Mouse (Mus musculus) embryonic facial prominence, embryonic 10.5 days (tissue): ENCODE measurements around the gene Usp37. TPM values are rescaled to one million over a fixed set of nuclear protein-coding genes. Genes with fewer than 3 reads are reported as not detected.
"Not testable (repeated sequence)": the region's sequence is repeated elsewhere in the genome, so short reads cannot be mapped to it uniquely, and the experiment has no call there.

ENCODE experiments used
- DNase-seq: peaks from one replicate; pipeline ENCODE4 v3.0.0-alpha.2; 2017; ENCODE audit warnings: low spot score
- H3K27ac ChIP-seq: fragments of 300-500 bp; sonication (generic); replicated peaks from 2 replicates; pipeline ENCODE4 v1.5.1; 2016; ENCODE audit warnings: mild to moderate bottlenecking
- H3K27me3 ChIP-seq: fragments of 300-500 bp; sonication (generic); replicated peaks from 2 replicates; pipeline ENCODE4 v1.6.1; 2016; ENCODE audit warnings: low read depth, mild to moderate bottlenecking; ENCODE audit not compliant: poor library complexity, severe bottlenecking
- H3K36me3 ChIP-seq: fragments of 300-500 bp; sonication (generic); replicated peaks from 2 replicates; pipeline ENCODE4 v1.6.1; 2016; ENCODE audit warnings: mild to moderate bottlenecking, moderate library complexity
- H3K4me1 ChIP-seq: fragments of 300-500 bp; sonication (generic); 2 replicates; pipeline ENCODE4 v1.6.1; 2016
- H3K4me3 ChIP-seq: fragments of 300-500 bp; sonication (generic); 2 replicates; pipeline ENCODE4 v1.5.1; 2016; ENCODE audit warnings: mild to moderate bottlenecking, moderate library complexity
- H3K9me3 ChIP-seq: fragments of 300-500 bp; sonication (generic); 2 replicates; pipeline ENCODE4 v1.6.1; 2016; ENCODE audit warnings: mild to moderate bottlenecking
- WGBS: fragments of 180-500 bp; shearing (Covaris S2); methylation state at CpG from one replicate; pipeline ENCODE4 v1.1.7; 2016; 5-methylcytosine and 5-hydroxymethylcytosine counted together
- polyA plus RNA-seq: library from polyadenylated mRNA; unstranded; fragments of >200 nt; fragmentation: Nextera tagmentation; extraction: Ambion mirVana; gene quantifications from 2 replicates; pipeline ENCODE4 v1.2.1, GENCODE M21; 2016

Gene Usp37
- polyA plus RNA-seq, 1 experiment from 2014 or later = 47.0 TPM

GRCm38 (mm10) chr1:74524746-74525145 is 19.3 kb downstream of the Usp37 start:
- DNase-seq = no peak
- no peaks in the 10 kb centered on the region for H3K4me1 ChIP-seq
- H3K36me3 ChIP-seq = peaks cover 99% of the 10 kb centered on the region
- H3K9me3 ChIP-seq = no peaks in the 10 kb centered on the region
- no peak overlapping the region for H3K4me3 ChIP-seq
- 89% methylated on average over 4 of the region's 4 CpGs for WGBS
- H3K27ac ChIP-seq = no peak overlapping the region
- no peaks in the 10 kb centered on the region for H3K27me3 ChIP-seq

- no peak for DNase-seq
- peaks cover 93% of the 10 kb centered on the region for H3K36me3 ChIP-seq
- no peak overlapping the region for H3K4me3 ChIP-seq
- no peaks in the 10 kb centered on the region for H3K27me3 ChIP-seq
- H3K9me3 ChIP-seq = no peaks in the 10 kb centered on the region
- H3K4me1 ChIP-seq = no peaks in the 10 kb centered on the region
- H3K27ac ChIP-seq = no peak overlapping the region
Observed at GRCm38 (mm10) chr1:74519875-74520274, 24.2 kb downstream of the Usp37 start.

GRCm38 (mm10) chr1:74512999-74513398 is 31.1 kb downstream of the Usp37 start:
- 92% methylated on average over 1 of the region's 1 CpGs for WGBS
- peaks cover 90% of the 10 kb centered on the region for H3K36me3 ChIP-seq

GRCm38 (mm10) chr1:74511306-74511705 is 32.8 kb downstream of the Usp37 start:
- 97% methylated on average over 5 of the region's 5 CpGs for WGBS
- peaks cover 16% of the 10 kb centered on the region for H3K4me1 ChIP-seq
- peaks cover 84% of the 10 kb centered on the region for H3K36me3 ChIP-seq
- no peak overlapping the region for H3K27ac ChIP-seq
- no peaks in the 10 kb centered on the region for H3K27me3 ChIP-seq
- no peak for DNase-seq
- no peak overlapping the region for H3K4me3 ChIP-seq
- H3K9me3 ChIP-seq = no peaks in the 10 kb centered on the region

More at GRCm38 (mm10) chr1:74512999-74513398, 31.1 kb downstream of the Usp37 start:
- H3K4me1 ChIP-seq, H3K27me3 ChIP-seq, H3K4me3 ChIP-seq, H3K9me3 ChIP-seq, H3K27ac ChIP-seq, DNase-seq: not testable (repeated sequence)

- H3K4me3 ChIP-seq = peak overlapping the region; percentile 75
- no peaks in the 10 kb centered on the region for H3K9me3 ChIP-seq
- no peak overlapping the region for H3K27ac ChIP-seq
- H3K4me1 ChIP-seq = peaks cover 25% of the 10 kb centered on the region
- WGBS = 90% methylated on average over 2 of the region's 2 CpGs
- no peak for DNase-seq
- peaks cover 50% of the 10 kb centered on the region for H3K36me3 ChIP-seq
- H3K27me3 ChIP-seq = no peaks in the 10 kb centered on the region
Observed at GRCm38 (mm10) chr1:74507780-74508179, 36.3 kb downstream of the Usp37 start.

- Histone ChIP-seq H3K27me3 (no peaks in the 10 kb centered on the region), H3K4me3 (peak overlapping the region; percentile 75), H3K4me1 (peaks cover 25% of the 10 kb centered on the region), H3K27ac (peak overlapping the region; percentile 97), H3K9me3 (no peaks in the 10 kb centered on the region), H3K36me3 (peaks cover 44% of the 10 kb centered on the region)
- WGBS = under 1% methylated on average over 34 of the region's 34 CpGs
- peak; percentile 90 for DNase-seq
Observed at GRCm38 (mm10) chr1:74506471-74506881, 37.6 kb downstream of the Usp37 start.

- under 1% methylated on average over 64 of the region's 64 CpGs for WGBS
Observed at GRCm38 (mm10) chr1:74505721-74506464, 38.2 kb downstream of the Usp37 start, which contains the start of gene Cnot9. TSS of gene Cnot9 (plus strand) at chr1:74506058.

GRCm38 (mm10) chr1:74505393-74505720 is 38.7 kb downstream of the Usp37 start:
- H3K27me3 ChIP-seq = no peaks in the 10 kb centered on the region
- no peaks in the 10 kb centered on the region for H3K9me3 ChIP-seq
- peaks cover 25% of the 10 kb centered on the region for H3K4me1 ChIP-seq
- peak overlapping the region; percentile 75 for H3K4me3 ChIP-seq
- H3K36me3 ChIP-seq = peaks cover 38% of the 10 kb centered on the region
- peak overlapping the region; percentile 97 for H3K27ac ChIP-seq
- WGBS = under 1% methylated on average over 22 of the region's 22 CpGs
- DNase-seq = no peak

More at GRCm38 (mm10) chr1:74505721-74506464, 38.2 kb downstream of the Usp37 start, which contains the start of gene Cnot9:
- H3K36me3 ChIP-seq = peaks cover 42% of the 10 kb centered on the region
- no peaks in the 10 kb centered on the region for H3K9me3 ChIP-seq
- no peaks in the 10 kb centered on the region for H3K27me3 ChIP-seq
- H3K4me3 ChIP-seq = peak within 1 kb of the TSS; percentile 75
- peak; percentile 100 for DNase-seq
- H3K27ac ChIP-seq = peak within 1 kb of the TSS; percentile 97
- peaks cover 25% of the 10 kb centered on the region for H3K4me1 ChIP-seq

- peaks cover 10% of the 10 kb centered on the region for H3K4me1 ChIP-seq
- H3K36me3 ChIP-seq = peaks cover 34% of the 10 kb centered on the region
- DNase-seq = no peak
- WGBS = 95% methylated on average over 1 of the region's 1 CpGs
- H3K27ac ChIP-seq = no peak overlapping the region
- no peaks in the 10 kb centered on the region for H3K27me3 ChIP-seq
- no peaks in the 10 kb centered on the region for H3K9me3 ChIP-seq
- no peak overlapping the region for H3K4me3 ChIP-seq
Observed at GRCm38 (mm10) chr1:74501106-74501505, 43.0 kb downstream of the Usp37 start.

GRCm38 (mm10) chr1:74485792-74486191 is 58.3 kb downstream of the Usp37 start:
- Histone ChIP-seq H3K4me1 (no peaks in the 10 kb centered on the region), H3K9me3 (no peaks in the 10 kb centered on the region), H3K27me3 (no peaks in the 10 kb centered on the region), H3K27ac (no peak overlapping the region), H3K36me3 (peaks cover 100% of the 10 kb centered on the region), H3K4me3 (no peak overlapping the region)
- 94% methylated on average over 5 of the region's 5 CpGs for WGBS
- no peak for DNase-seq

- Histone ChIP-seq H3K27me3 (no peaks in the 10 kb centered on the region), H3K27ac (no peak overlapping the region), H3K4me3 (no peak overlapping the region), H3K9me3 (no peaks in the 10 kb centered on the region), H3K4me1 (no peaks in the 10 kb centered on the region), H3K36me3 (peaks cover 96% of the 10 kb centered on the region)
- WGBS = 76% methylated on average over 2 of the region's 2 CpGs
- peak; percentile 21 for DNase-seq
Observed at GRCm38 (mm10) chr1:74460273-74460672, 83.8 kb downstream of the Usp37 start.

- Histone ChIP-seq H3K4me1 (no peaks in the 10 kb centered on the region), H3K27ac (no peak overlapping the region), H3K9me3 (no peaks in the 10 kb centered on the region), H3K36me3 (peaks cover 98% of the 10 kb centered on the region), H3K4me3 (no peak overlapping the region), H3K27me3 (no peaks in the 10 kb centered on the region)
- no peak for DNase-seq
- 71% methylated on average over 4 of the region's 4 CpGs for WGBS
Observed at GRCm38 (mm10) chr1:74452611-74453045, 91.5 kb downstream of the Usp37 start.

GRCm38 (mm10) chr1:74444538-74444937 is 99.5 kb downstream of the Usp37 start:
- DNase-seq = no peak
- H3K27ac ChIP-seq = no peak overlapping the region
- no peak overlapping the region for H3K4me3 ChIP-seq
- H3K4me1 ChIP-seq = no peaks in the 10 kb centered on the region
- peaks cover 93% of the 10 kb centered on the region for H3K36me3 ChIP-seq
- H3K27me3 ChIP-seq = no peaks in the 10 kb centered on the region
- no peaks in the 10 kb centered on the region for H3K9me3 ChIP-seq
- 88% methylated on average over 2 of the region's 2 CpGs for WGBS
